16 mouse cellular contexts compared by ENCODE assay signal in the genomic region with DNA sequence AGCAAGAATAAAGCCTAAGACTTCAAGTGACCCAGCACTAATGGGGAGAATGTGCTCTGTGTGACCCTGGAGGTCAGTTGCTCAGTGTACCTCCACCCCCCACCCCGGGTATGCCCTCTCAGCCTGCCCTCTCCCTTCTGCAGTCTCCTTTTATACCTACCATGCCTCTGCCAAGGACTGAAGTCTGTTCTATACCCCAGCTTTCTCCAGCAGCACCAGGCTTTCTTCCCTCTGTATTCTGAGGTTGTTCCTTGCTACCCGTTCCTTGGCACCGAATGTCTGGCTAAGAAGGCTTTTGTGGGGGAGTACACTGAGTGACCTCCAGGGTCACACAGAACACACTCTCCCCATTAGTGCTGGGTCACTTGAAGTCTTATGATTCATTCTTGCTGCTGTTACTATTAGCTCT. TPM values are rescaled to one million over a fixed set of nuclear protein-coding genes. Genes with fewer than 3 reads are reported as not detected.
DNase-seq lines count a peak whose midpoint lies in the region; ATAC-seq and TF ChIP-seq lines count a peak whose summit lies in the region.
"Had no signal": no experiment of that assay in that cellular context is flagged by ENCODE, and none has a peak within 500 bp of the region (broad histone marks: within the 10 kb centered on the region; RNA-seq: fewer than 3 reads in every experiment).

No protein-coding gene starts in this region.

- 0 out of 2 replicates have a peak, but pooled peaks cover 6% of the 10 kb centered on the region for H3K4me1 ChIP-seq in kidney, embryonic 14.5 days (ENCODE audit: control insufficient read depth, insufficient read depth, low read length)
- H3K4me1 ChIP-seq in neural tube, embryonic 15.5 days, result no peaks in the 10 kb centered on the region
- H3K4me1 ChIP-seq in kidney, postnatal 0 days (replicated peaks; ENCODE audit: insufficient read depth, low read length), result peaks cover 15% of the 10 kb centered on the region; the same call in 1 of the 2 replicates

- TF ChIP-seq CTCF in kidney, postnatal 0 days (IDR thresholded peaks at IDR 0.05; ENCODE audit: low read depth), result no peak

- no peak overlapping the region for H3K4me2 ChIP-seq in kidney, embryonic 14.5 days (replicated peaks; ENCODE audit: low read depth, low read length)
- no peak overlapping the region for H3K4me2 ChIP-seq in neural tube, embryonic 15.5 days
- H3K4me2 ChIP-seq in kidney, postnatal 0 days (ENCODE audit: low read length), result no peak overlapping the region
- H3K4me2 ChIP-seq: liver, embryonic 12.5 days; midbrain, embryonic 12.5 days had no signal

- no peak for ATAC-seq in kidney, embryonic 14.5 days (ENCODE audit: low FRiP score, low TSS enrichment)
- ATAC-seq in neural tube, embryonic 15.5 days (ENCODE audit: low FRiP score), result no peak
- ATAC-seq in kidney, postnatal 0 days (replicated peaks; ENCODE audit: low FRiP score, low read depth), result no peak
- ATAC-seq: liver, embryonic 12.5 days had no signal

- peak; percentile 53 for DNase-seq in kidney, adult 11 months
- DNase-seq in neural tube, embryonic 10.5 days (ENCODE audit: extremely low spot score, low spot score), result peak; percentile 32
- DNase-seq in kidney, postnatal 0 days (ENCODE audit: low spot score), result no peak
- DNase-seq in adrenal gland, postnatal 14 days, result no peak
- no peak for DNase-seq in urinary bladder, postnatal 4 days (ENCODE audit: low spot score in 2 of 2)
- DNase-seq: adrenal gland, postnatal 25 days; left cerebral cortex, postnatal 4 days; lung, postnatal 14 days; right cerebral cortex, postnatal 4 days had no signal

- H3K9me3 ChIP-seq in kidney, embryonic 14.5 days (ENCODE audit: control insufficient read depth, low read length), result no peaks in the 10 kb centered on the region
- no peaks in the 10 kb centered on the region for H3K9me3 ChIP-seq in neural tube, embryonic 15.5 days (replicated peaks)
- H3K9me3 ChIP-seq in kidney, postnatal 0 days (replicated peaks; ENCODE audit: low read length), result no peaks in the 10 kb centered on the region
- H3K9me3 ChIP-seq: G1E; liver, embryonic 12.5 days; midbrain, embryonic 12.5 days had no signal

- no peak overlapping the region for H3K27ac ChIP-seq in kidney, embryonic 14.5 days (ENCODE audit: low read depth, low read length)
- no peak overlapping the region for H3K27ac ChIP-seq in neural tube, embryonic 15.5 days (replicated peaks)
- peak overlapping the region; percentile 8; the same call in 1 of the 2 replicates for H3K27ac ChIP-seq in kidney, postnatal 0 days
- H3K27ac ChIP-seq: liver, embryonic 12.5 days; midbrain, embryonic 12.5 days had no signal

- H3K4me3 ChIP-seq in kidney, embryonic 14.5 days (ENCODE audit: low read length), result no peak overlapping the region
- no peak overlapping the region for H3K4me3 ChIP-seq in neural tube, embryonic 15.5 days (replicated peaks)
- no peak overlapping the region for H3K4me3 ChIP-seq in kidney, postnatal 0 days (replicated peaks; ENCODE audit: low read depth, low read length)
- H3K4me3 ChIP-seq: liver, embryonic 12.5 days; midbrain, embryonic 12.5 days had no signal

- no peak overlapping the region for H3K9ac ChIP-seq in kidney, embryonic 14.5 days (ENCODE audit: low read depth, low read length)
- no peak overlapping the region for H3K9ac ChIP-seq in neural tube, embryonic 15.5 days (replicated peaks)
- H3K9ac ChIP-seq in kidney, postnatal 0 days (ENCODE audit: low read depth, low read length), result no peak overlapping the region
- H3K9ac ChIP-seq: liver, embryonic 12.5 days; midbrain, embryonic 12.5 days had no signal

- no peaks in the 10 kb centered on the region for H3K27me3 ChIP-seq in kidney, embryonic 14.5 days (ENCODE audit: control insufficient read depth, insufficient read depth, low read length)
- H3K27me3 ChIP-seq in neural tube, embryonic 15.5 days (replicated peaks), result peaks cover 51% of the 10 kb centered on the region
- no peaks in the 10 kb centered on the region for H3K27me3 ChIP-seq in kidney, postnatal 0 days (ENCODE audit: insufficient read depth, low read length)
- H3K27me3 ChIP-seq: liver, embryonic 12.5 days had no signal

- no peaks in the 10 kb centered on the region for H3K36me3 ChIP-seq in kidney, embryonic 14.5 days (ENCODE audit: control insufficient read depth, insufficient read depth, low read length)
- H3K36me3 ChIP-seq in neural tube, embryonic 15.5 days, result no peaks in the 10 kb centered on the region
- H3K36me3 ChIP-seq in kidney, postnatal 0 days (ENCODE audit: insufficient read depth, low read length), result no peaks in the 10 kb centered on the region
- H3K36me3 ChIP-seq: G1E; liver, embryonic 12.5 days; midbrain, embryonic 12.5 days had no signal

- 20% methylated on average over 3 of the region's 3 CpGs for WGBS in kidney, embryonic 14.5 days
- 9% methylated on average over 3 of the region's 3 CpGs for WGBS in neural tube, embryonic 15.5 days
- 22% methylated on average over 3 of the region's 3 CpGs for WGBS in kidney, postnatal 0 days

RNA-seq across cellular contexts. Expression of a gene that starts 0.9 kb away (rescaled TPM):
- 3.6 and 4.0 TPM in 2 replicates for polyA plus RNA-seq in kidney, embryonic 14.5 days (2014; fragmentation: Nextera tagmentation; extraction: Ambion mirVana)
- polyA plus RNA-seq in neural tube, embryonic 15.5 days (2015; fragmentation: Nextera tagmentation; extraction: Ambion mirVana), result not detected in 2 replicates
- 25.1 and 25.4 TPM in 2 replicates for polyA plus RNA-seq in kidney, postnatal 0 days (2015; fragmentation: Nextera tagmentation; extraction: Ambion mirVana)
- total RNA-seq in adrenal gland, postnatal 14 days (2021), result 13.3 and 25.6 TPM in 2 replicates
- total RNA-seq: G1E; granulocyte monocyte progenitor cell, adult 5-6 weeks; hematopoietic stem cell, adult 5-6 weeks; left cerebral cortex, postnatal 4 days had no signal
- polyA plus RNA-seq: G1E; midbrain, embryonic 12.5 days had no signal

RNA-seq across cellular contexts. Expression of a gene that starts 29.2 kb away (rescaled TPM):
- polyA plus RNA-seq in kidney, embryonic 14.5 days (2014; fragmentation: Nextera tagmentation; extraction: Ambion mirVana), result 10.5 and 17.7 TPM in 2 replicates
- polyA plus RNA-seq in neural tube, embryonic 15.5 days (2015; fragmentation: Nextera tagmentation; extraction: Ambion mirVana), result 10.3 and 10.7 TPM in 2 replicates
- 11.6 TPM in 2 replicates for polyA plus RNA-seq in kidney, postnatal 0 days (2015; fragmentation: Nextera tagmentation; extraction: Ambion mirVana)
- 5.4 and 5.8 TPM in 2 replicates for total RNA-seq in adrenal gland, postnatal 14 days (2021)
- polyA plus RNA-seq: G1E had no signal

RNA-seq across cellular contexts. Expression of a gene that starts 41.1 kb away (rescaled TPM):
- not detected in 2 replicates for polyA plus RNA-seq in kidney, embryonic 14.5 days (2014; fragmentation: Nextera tagmentation; extraction: Ambion mirVana)
- 1.3 and 1.5 TPM in 2 replicates for polyA plus RNA-seq in neural tube, embryonic 15.5 days (2015; fragmentation: Nextera tagmentation; extraction: Ambion mirVana)
- polyA plus RNA-seq in kidney, postnatal 0 days (2015; fragmentation: Nextera tagmentation; extraction: Ambion mirVana), result 0.06 and 0.12 TPM in 2 replicates
- not detected in 2 replicates for total RNA-seq in adrenal gland, postnatal 14 days (2021)
- total RNA-seq: adrenal gland, postnatal 25 days; granulocyte monocyte progenitor cell, adult 5-6 weeks; hematopoietic stem cell, adult 5-6 weeks had no signal
- polyA plus RNA-seq: G1E had no signal

Comparison
In these comparisons a context has a peak if more than half of its experiments do, and no peak if none do; other contexts are left out.
1. DNase-seq: peak in kidney, adult 11 months (single experiment) and neural tube, embryonic 10.5 days (single experiment); none in kidney, postnatal 0 days (single experiment), adrenal gland, postnatal 14 days (single experiment) and urinary bladder, postnatal 4 days (0 of 2).